Mouse (Mus musculus) induced T-regulatory cell, adult 2 months (primary cell): ENCODE measurements around the gene 1700029F12Rik.
"Not testable (repeated sequence)": the region's sequence is repeated elsewhere in the genome, so short reads cannot be mapped to it uniquely, and the experiment has no call there.

Experiments
- DNase-seq: peaks from one replicate; pipeline ENCODE4 v3.0.0-alpha.2; 2012; ENCODE audit warnings: low read depth

1700029F12Rik gene

GRCm38 (mm10) chr13:97034262-97034661 is at the start of gene 1700029F12Rik:
Gene 1700029F12Rik (minus strand): TSS chr13:97034362.
- DNase-seq = no peak

GRCm38 (mm10) chr13:97082432-97082831 is 48.3 kb upstream of the 1700029F12Rik start:
- DNase-seq = no peak

GRCm38 (mm10) chr13:97080615-97081014 is 46.5 kb upstream of the 1700029F12Rik start:
- DNase-seq = no peak

- DNase-seq = no peak
These were observed 46.0 kb upstream of the 1700029F12Rik start for GRCm38 (mm10) chr13:97080201-97080600.

- DNase-seq = no peak
These were observed 43.4 kb upstream of the 1700029F12Rik start for GRCm38 (mm10) chr13:97077556-97077955.

- DNase-seq = no peak
These were observed 39.3 kb upstream of the 1700029F12Rik start for GRCm38 (mm10) chr13:97073497-97073896.

GRCm38 (mm10) chr13:97071626-97072241 is 37.6 kb upstream of the 1700029F12Rik start:
- peak; percentile 13 for DNase-seq

GRCm38 (mm10) chr13:97070931-97071625 is 36.9 kb upstream of the 1700029F12Rik start:
- no peak for DNase-seq

GRCm38 (mm10) chr13:97068151-97068550 is 34.0 kb upstream of the 1700029F12Rik start:
- DNase-seq = no peak

- DNase-seq = no peak
These were observed 33.5 kb upstream of the 1700029F12Rik start for GRCm38 (mm10) chr13:97067691-97068090.

- no peak for DNase-seq
These were observed 32.7 kb upstream of the 1700029F12Rik start, which contains the start of gene Fam169a for GRCm38 (mm10) chr13:97066649-97067550. Gene Fam169a (plus strand): TSS chr13:97067286.

GRCm38 (mm10) chr13:97064844-97065621 is 30.9 kb upstream of the 1700029F12Rik start:
- not testable (repeated sequence) for DNase-seq

GRCm38 (mm10) chr13:97064413-97064812 is 30.3 kb upstream of the 1700029F12Rik start:
- DNase-seq = peak; percentile 21

GRCm38 (mm10) chr13:97063431-97063830 is 29.3 kb upstream of the 1700029F12Rik start:
- no peak for DNase-seq

- no peak for DNase-seq
These were observed 28.0 kb upstream of the 1700029F12Rik start for GRCm38 (mm10) chr13:97062151-97062550.

- no peak for DNase-seq
These were observed 26.2 kb upstream of the 1700029F12Rik start for GRCm38 (mm10) chr13:97060331-97060730.

GRCm38 (mm10) chr13:97059746-97060145 is 25.6 kb upstream of the 1700029F12Rik start:
- DNase-seq = no peak

GRCm38 (mm10) chr13:97057817-97058216 is 23.7 kb upstream of the 1700029F12Rik start:
- no peak for DNase-seq

GRCm38 (mm10) chr13:97053844-97054243 is 19.7 kb upstream of the 1700029F12Rik start:
- DNase-seq = no peak

GRCm38 (mm10) chr13:97052667-97053066 is 18.5 kb upstream of the 1700029F12Rik start:
- peak; percentile 63 for DNase-seq

- DNase-seq = no peak
These were observed 17.0 kb upstream of the 1700029F12Rik start for GRCm38 (mm10) chr13:97051158-97051557.

GRCm38 (mm10) chr13:97030075-97030474 is 4.1 kb downstream of the 1700029F12Rik start:
- no peak for DNase-seq
